Mouse (Mus musculus) heart, adult 9 months (tissue): ENCODE measurements around the gene Gabpb1.

Source experiments
- DNase-seq, 2 experiments: peaks; one replicate each; pipeline ENCODE4 v3.0.0; 2022; ENCODE audit warnings: low spot score in 2 of 2

Gabpb1 gene

GRCm38 (mm10) chr2:126676122-126676515, at the start of gene Gabpb1:
Gene Gabpb1 (minus strand): TSS chr2:126676337.
- no peak for DNase-seq

- no peak for DNase-seq
These were observed 36.8 kb upstream of the Gabpb1 start for GRCm38 (mm10) chr2:126712950-126713349.

GRCm38 (mm10) chr2:126712526-126712925, 36.4 kb upstream of the Gabpb1 start:
- DNase-seq, result no peak

- no peak for DNase-seq
These were observed 32.2 kb upstream of the Gabpb1 start for GRCm38 (mm10) chr2:126708361-126708760.

- no peak for DNase-seq
These were observed 31.3 kb upstream of the Gabpb1 start for GRCm38 (mm10) chr2:126707438-126707779.

GRCm38 (mm10) chr2:126706759-126707437, 30.8 kb upstream of the Gabpb1 start, which contains the start of gene Usp8:
Gene Usp8 (plus strand): TSS chr2:126707328.
- peak; percentile 98 for DNase-seq

GRCm38 (mm10) chr2:126695285-126695684, 19.1 kb upstream of the Gabpb1 start:
- no peak for DNase-seq

GRCm38 (mm10) chr2:126691290-126691689, 15.2 kb upstream of the Gabpb1 start:
- DNase-seq, result no peak

- DNase-seq, result no peak
These were observed 6.8 kb upstream of the Gabpb1 start for GRCm38 (mm10) chr2:126682937-126683336.

GRCm38 (mm10) chr2:126682333-126682732, 6.2 kb upstream of the Gabpb1 start:
- DNase-seq, result peak; percentile 28 to 66

GRCm38 (mm10) chr2:126677366-126677765, 1.2 kb upstream of the Gabpb1 start:
- DNase-seq, result no peak

GRCm38 (mm10) chr2:126675169-126676121, 692 bp downstream of the Gabpb1 start:
- DNase-seq, result peak; percentile 88 to 90

- peak in 1 of 2 experiments; percentile 29 for DNase-seq
These were observed 1.5 kb downstream of the Gabpb1 start for GRCm38 (mm10) chr2:126674441-126675168.

- DNase-seq, result no peak
These were observed 2.6 kb downstream of the Gabpb1 start for GRCm38 (mm10) chr2:126673317-126674242.

GRCm38 (mm10) chr2:126668621-126669252, 7.4 kb downstream of the Gabpb1 start:
- no peak for DNase-seq

- DNase-seq, result no peak
These were observed 10.2 kb downstream of the Gabpb1 start for GRCm38 (mm10) chr2:126665984-126666383.

- DNase-seq, result no peak
These were observed 12.7 kb downstream of the Gabpb1 start for GRCm38 (mm10) chr2:126663481-126663880.

- no peak for DNase-seq
These were observed 23.2 kb downstream of the Gabpb1 start for GRCm38 (mm10) chr2:126652929-126653328.

GRCm38 (mm10) chr2:126647762-126648161, 28.4 kb downstream of the Gabpb1 start:
- no peak for DNase-seq

- DNase-seq, result no peak
These were observed 29.7 kb downstream of the Gabpb1 start for GRCm38 (mm10) chr2:126646461-126646860.
